Mouse (Mus musculus): ENCODE results near the gene Plekhg6. TPM values are rescaled to one million over a fixed set of nuclear protein-coding genes. Genes with fewer than 3 reads are reported as not detected.

The Plekhg6 gene
- polyA plus RNA-seq, 1 experiment, result 24.1 TPM

Other genes starting within 250 kb of the Plekhg6 start
- 17.7 and 18.4 TPM in 2 replicates for gene Nop2, start 248.9 kb downstream of the Plekhg6 start, polyA plus RNA-seq (2012; rRNA removed)
- gene Iffo1, start 235.6 kb downstream of the Plekhg6 start, polyA plus RNA-seq (2012; rRNA removed), result 6.3 and 9.4 TPM in 2 replicates
- 3,259 and 4,191 TPM in 2 replicates for gene Gapdh, start 214.3 kb downstream of the Plekhg6 start, polyA plus RNA-seq (2012; rRNA removed)
- 94.4 and 101 TPM in 2 replicates for gene Ncapd2, start 189.1 kb downstream of the Plekhg6 start, polyA plus RNA-seq (2012; rRNA removed)
- 83.2 and 95.7 TPM in 2 replicates for gene Mrpl51, start 189.0 kb downstream of the Plekhg6 start, polyA plus RNA-seq (2012; rRNA removed)
- gene Vamp1, start 165.2 kb downstream of the Plekhg6 start, polyA plus RNA-seq (2012; rRNA removed), result 13.6 and 15.0 TPM in 2 replicates
- gene Tapbpl, start 148.9 kb downstream of the Plekhg6 start, polyA plus RNA-seq (2012; rRNA removed), result 58.9 and 64.5 TPM in 2 replicates
- 4.5 and 5.3 TPM in 2 replicates for gene Cd27, start 143.8 kb downstream of the Plekhg6 start, polyA plus RNA-seq (2012; rRNA removed)
- gene Tuba3a, start 94.8 kb downstream of the Plekhg6 start, polyA plus RNA-seq (2012; rRNA removed), result 0.05 and 0.14 TPM in 2 replicates
- gene Ltbr, start 66.9 kb downstream of the Plekhg6 start, polyA plus RNA-seq (2012; rRNA removed), result 123 and 136 TPM in 2 replicates
- gene Scnn1a, start 60.1 kb downstream of the Plekhg6 start, polyA plus RNA-seq (2012; rRNA removed), result 7.9 and 11.0 TPM in 2 replicates
- gene Tnfrsf1a, start 31.4 kb downstream of the Plekhg6 start, polyA plus RNA-seq (2012; rRNA removed), result 123 and 182 TPM in 2 replicates
- gene Cd9, start 114.0 kb upstream of the Plekhg6 start, polyA plus RNA-seq (2012; rRNA removed), result 130 and 164 TPM in 2 replicates
- 29.1 and 33.3 TPM in 2 replicates for gene Vwf, start 166.0 kb upstream of the Plekhg6 start, polyA plus RNA-seq (2012; rRNA removed)

All from large intestine, adult 2 months (tissue).